Mouse (Mus musculus) induced T-regulatory cell, adult 2 months (primary cell): ENCODE measurements around the gene Bok.
"Not testable (repeated sequence)": the region's sequence is repeated elsewhere in the genome, so short reads cannot be mapped to it uniquely, and the experiment has no call there.

ENCODE experiments used
- DNase-seq: peaks from one replicate; pipeline ENCODE4 v3.0.0-alpha.2; 2012; ENCODE audit warnings: low read depth

Bok gene

DNA sequence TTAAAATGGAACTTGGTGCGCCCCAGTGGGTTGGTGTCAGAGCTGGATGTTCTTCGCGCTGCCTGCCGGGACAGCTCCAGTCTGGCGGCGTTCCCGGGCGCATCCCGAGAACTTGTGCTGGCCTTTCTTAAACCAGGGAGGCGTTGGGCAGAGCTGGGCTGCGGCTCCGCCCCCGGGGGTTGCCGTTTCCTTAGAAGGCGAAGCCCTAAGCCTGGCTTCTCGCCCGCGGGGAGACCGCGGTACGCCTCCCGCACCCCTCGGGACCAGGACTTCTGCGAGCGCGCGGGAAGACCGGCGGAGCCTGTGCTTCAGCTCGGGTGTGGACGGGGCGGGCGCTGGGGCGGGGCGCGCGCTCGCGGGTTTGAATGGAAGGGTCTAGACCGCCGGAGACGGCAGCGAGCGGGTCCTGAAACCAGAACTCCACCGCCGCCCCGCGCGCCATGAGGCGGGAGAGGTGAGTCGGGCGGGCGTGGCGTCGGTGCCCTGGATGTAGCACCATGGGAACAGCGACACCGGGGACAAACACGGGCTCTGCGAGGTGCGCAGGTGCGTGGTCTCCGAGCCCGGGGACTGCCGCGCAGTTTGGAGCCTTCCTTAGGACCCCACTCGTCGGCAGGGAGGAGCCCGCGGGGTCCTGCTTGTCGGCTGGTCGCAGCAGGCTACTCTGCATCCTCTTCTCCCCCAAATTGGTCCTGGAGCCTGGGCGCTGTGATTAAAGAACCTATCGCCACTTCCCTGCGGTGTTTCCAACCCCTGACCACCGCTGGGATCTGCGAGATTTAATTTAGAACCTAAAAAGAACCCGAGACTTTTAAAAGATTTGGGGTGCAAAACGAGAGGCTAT lies at the start of gene Bok:
Gene Bok, plus strand, starts transcription at position 260 of the 844 bp plus-strand sequence.
- peak; percentile 7 for DNase-seq

DNA sequence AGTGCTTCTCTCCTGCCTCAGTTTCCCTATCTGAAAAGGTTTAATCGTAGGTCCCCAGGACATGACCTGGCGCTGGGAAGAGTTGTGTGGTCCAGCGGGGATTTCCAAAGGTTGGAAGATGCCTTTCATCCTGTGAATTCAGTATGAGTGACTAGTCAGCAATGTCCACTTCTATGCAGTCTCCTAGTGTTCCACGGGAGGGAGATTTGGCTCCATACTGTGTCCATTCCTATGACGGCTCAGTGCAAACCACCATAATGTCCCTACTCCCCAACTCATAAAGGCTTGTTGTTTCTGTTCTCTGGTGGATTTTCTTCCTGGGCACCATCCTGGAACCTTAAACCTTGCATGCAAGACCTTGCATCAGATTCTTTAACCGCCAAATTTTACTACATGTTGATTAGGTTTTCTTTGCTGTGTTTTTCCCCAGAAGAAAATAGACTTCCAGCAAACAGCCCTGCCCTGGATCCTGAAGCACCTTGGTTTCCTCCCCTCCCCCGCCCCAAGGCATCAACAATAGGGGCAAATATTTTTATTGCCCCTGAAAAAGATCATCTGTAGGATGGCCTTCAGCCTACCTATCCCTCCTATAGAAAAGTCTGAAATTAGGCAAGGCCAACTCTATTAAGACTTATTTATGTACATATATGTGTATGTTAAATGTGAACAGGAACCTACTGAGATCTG lies 49.1 kb upstream of the Bok start:
- no peak for DNase-seq

DNA sequence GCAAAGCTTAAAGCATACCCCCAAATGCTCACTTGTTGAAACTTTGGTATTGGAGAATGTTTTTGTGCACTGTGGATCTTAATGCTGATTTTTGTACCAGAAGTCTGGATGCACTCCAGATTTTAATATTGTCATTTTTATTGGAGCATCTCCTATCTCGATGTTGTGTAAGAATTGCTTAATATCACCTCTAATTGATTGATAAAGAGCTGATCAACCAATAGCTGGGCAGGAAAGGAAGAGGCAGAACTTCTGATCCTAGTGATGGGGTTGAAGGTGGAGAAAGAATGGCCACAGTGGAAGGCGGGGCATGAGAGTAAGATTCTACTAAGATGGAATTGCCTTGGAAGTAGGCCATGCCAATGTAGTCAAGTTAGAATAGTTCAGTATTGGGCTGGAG lies 43.5 kb upstream of the Bok start:
- DNase-seq: no peak

DNA sequence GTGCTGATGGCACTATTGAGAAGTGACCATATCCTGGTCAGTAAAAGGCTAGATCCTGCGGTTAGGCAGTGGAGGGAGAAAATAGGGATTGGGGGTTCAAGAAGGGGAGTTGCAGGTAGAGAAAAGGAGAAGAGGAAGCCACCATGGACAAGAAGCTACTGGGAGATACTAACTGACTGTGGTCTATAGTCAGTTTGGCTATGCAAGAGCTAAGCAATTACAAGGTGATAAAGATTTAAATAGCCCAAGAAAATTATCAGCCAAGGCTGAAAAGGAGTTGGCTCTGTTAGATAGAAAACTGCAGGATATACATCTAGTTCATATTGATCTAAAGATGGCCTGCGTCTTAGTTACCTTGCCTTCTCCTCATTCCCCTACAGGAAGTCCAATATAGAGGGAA lies 42.8 kb upstream of the Bok start:
- no peak for DNase-seq

DNA sequence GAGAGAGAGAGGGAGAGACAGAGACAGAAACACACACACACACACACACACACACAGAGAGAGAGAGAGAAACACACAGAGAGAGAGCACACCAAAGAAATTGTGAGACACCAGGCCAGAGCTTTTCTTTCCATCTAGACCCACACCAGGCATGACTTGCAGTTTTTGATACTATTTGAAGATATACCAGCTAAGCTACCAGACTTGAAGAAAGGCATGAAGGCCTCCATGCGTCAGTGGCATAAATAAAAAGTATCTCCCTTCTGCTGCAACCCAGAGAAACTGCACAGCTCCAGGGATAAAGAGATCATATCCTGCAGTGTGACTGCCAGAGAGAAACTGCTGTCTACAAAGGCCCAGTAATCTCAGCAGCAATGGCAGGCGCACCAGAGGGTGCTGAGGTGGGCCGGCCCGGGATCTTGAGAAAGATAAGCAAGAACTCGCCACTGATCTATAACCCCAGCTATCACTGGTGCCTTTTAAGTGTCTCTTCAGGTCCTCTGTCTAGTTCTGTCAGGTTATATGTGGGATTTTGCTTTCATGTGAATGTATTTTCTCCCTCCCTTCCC lies 35.8 kb upstream of the Bok start:
- no peak for DNase-seq

DNA sequence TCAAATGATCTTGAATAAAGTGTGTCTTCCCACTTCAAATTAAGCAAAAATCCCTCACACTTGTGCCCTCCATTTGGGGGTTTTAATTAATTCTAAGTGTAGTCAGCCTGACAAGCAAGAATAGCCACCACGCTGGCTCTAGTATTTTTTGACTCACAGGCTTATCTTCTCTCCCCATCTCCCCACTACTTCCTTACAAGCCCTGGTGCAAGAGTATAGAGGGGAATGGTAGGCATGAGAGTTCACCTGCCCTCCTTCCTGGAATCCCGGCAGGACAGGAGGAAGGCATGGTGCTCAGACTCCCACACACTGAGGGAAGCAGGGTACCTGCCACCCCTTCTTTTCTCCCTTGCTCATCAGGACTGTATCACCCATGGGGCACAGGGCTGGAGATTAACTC lies 31.2 kb upstream of the Bok start:
- DNase-seq: no peak

DNA sequence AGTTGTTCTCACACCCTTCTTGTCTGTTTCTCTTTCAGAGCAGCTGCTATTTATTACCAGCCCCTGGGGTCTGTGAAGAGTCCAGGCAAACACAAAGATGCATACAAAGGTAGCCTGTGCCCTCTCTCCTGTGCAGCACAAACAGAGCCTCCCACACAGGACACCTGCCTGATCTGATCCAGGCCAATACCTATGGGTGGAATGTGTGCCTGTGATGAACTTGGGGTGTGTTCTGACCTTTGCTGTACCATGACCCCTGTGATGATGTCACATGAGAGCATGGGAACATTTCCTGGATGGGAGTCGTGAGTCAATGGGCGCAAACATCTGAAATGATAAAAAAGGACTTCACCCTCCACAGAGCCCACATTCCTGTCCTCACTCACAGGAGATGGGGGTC lies 30.7 kb upstream of the Bok start:
- no peak for DNase-seq

DNA sequence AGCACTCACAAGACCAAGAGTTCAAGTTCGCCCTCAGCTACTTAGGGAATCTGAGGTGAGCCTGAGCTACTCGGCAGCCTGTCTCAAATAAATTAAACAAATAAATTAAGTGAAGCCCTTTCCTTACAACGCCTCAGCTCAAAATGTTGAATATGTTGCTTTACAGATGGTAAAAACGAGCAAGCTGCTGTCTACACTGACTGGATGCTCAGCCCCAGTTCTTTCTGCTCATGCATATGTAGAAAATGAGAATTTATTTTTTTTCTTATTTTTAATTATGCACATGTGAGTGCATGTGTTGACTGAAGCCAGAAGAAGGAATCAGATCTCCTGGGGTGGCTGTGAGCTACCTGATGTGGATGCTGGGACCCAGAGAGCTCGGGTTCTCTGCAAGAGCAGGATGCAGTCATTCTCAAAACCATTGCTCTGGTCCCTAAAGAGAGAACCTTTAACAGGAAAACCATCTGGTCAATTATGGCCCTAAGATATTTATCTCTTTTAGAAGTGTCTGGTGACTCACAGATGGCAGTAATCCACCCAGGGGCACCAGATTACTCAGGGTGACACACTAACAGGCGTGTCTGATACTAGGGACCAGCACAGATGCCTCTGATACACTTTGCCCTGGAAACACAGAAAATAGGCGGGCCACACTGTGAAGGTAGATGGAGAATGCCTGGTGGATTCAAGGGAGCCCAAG lies 29.0 kb upstream of the Bok start:
- DNase-seq: no peak

DNA sequence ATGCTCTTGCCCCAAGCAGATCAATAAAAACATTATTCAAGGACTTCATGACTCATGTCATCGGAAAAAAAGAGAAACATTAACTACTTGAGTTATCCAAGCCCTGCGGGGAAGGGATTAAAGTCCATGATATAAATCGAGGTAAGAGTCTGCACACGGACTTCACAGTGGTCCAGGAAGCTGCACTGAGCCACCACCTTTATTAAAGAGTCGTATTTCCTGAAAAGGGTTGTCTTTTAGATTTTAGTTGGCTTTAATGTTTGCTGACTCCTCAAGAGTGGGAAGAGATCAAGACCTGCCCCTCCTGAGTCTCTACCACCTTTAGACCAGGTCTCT lies 28.5 kb upstream of the Bok start:
- DNase-seq: no peak

DNA sequence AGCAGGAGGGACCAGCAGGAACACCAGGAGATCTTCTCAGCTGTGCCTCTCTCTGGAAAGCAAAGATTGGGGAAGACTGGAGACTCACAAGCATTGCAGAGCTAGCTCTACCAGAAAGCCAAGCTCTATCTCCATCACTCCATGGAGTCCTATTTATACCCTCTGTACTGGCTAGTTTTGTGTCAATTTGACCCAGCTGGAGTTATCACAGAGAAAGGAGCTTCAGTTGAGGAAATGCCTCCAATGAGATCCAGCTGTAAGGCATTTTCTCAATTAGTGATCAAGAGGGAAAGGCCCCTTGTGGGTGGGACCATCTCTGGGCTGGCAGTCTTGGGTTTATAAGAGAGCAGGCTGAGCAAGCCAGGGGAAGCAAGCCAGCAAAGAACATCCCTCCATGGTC lies 26.9 kb upstream of the Bok start, which contains the start of gene Stk25:
Gene Stk25, minus strand, starts transcription at position 101 of the 400 bp plus-strand sequence.
- not testable (repeated sequence) for DNase-seq

DNA sequence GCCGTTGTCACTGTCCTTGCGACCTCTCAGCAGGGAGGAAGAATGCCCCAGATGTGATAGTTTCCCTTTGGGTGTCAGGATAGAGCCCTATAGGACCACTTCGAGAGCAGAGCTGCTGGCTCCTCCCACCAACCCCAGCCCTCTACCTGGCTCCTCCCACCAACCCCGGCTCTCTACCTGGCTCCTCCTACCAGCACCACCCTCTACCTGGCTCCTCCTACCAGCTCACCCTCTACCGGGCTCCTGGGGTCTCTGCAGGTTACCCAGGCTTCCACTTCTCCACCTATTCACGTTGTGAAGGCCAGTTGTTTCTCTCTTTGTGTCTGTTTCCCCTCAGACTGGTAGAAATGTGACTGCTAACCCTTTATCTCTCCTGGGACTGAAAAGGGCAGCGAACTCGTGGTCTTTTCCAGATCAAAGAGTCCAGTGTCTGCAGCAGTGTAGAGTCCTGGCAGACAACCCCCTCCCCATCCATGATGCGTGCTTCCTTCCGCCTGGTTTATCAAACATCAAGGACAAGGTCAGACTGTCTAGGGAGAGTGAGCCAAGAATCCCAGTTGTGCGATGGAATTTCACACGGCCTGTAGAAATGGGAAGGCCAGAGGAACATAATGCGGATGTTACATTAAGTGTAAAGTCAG lies 17.6 kb upstream of the Bok start:
- peak; percentile 65 for DNase-seq

DNA sequence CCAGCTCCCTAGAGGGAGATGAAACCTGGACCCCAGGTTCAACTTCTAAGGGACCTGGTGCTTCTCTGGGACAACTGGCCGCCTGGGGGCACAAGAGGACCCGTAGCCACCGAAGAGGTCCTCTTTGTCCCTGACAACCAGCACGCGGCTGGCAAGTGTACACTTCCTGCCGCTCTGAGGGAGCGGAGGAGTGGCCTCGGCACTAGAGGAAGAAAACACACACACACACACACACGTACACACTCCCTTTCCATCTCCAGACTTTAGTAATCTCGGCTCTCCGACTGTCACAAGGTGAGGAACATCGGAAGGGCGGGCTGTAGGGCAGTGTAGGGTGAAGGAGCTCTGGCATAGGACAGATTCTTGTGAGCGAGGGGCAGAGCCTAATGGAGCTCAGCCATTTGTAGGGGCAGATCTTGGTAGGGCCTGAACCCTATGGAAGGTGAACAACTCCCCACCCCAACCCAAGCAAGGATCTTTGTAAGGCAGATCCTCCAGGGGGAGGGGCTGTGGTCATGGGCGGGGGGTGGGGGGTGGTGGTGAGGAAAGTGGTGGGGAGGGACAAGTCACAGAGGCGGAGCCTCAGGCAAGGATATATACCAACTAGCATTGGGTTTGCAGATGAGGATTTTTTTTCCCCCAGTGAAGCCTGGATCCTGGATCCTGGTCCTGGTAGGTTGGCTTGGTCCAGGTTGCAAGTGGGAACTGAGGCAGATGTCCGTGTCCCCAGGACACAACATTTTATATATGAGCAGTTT lies 16.5 kb upstream of the Bok start:
- DNase-seq: peak; percentile 79

DNA sequence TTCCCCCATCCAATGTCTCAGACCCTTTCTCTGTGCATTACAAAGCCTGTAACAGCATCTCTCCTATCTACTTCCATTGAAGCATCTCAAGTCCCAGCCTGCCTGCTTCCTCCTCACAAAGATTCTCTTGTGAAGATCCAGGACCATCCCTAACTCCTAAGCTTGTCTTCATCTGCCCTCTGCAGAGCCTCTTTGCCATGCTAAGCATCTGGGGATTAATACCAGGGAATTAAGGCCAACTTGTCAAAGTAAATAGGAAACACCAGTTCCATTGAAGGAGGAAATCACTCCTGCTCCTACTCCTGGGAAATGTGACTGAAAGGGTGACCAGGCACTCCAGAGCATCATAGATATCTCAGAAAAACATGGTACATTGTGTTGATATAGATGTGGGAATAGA lies 15.5 kb upstream of the Bok start:
- DNase-seq: no peak

DNA sequence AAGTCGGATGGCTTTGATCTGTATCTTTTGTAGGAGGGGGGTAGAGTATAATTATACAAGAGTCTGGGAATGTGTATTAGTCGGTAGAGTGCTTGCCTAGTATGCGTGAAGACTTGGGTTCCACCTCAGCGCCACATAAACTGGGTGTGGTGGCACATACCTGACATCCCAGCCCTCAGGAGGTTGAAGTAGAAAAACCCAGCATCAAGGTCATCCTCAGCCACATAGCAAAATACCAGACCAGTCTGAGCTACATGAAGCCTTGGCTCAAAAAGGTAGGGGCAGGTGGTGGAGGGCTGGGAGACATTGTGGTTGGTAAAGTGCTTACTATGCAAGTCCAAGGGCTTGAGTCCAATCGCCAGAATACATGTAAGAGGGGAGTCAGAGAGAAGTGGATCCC lies 12.8 kb upstream of the Bok start:
- no peak for DNase-seq

DNA sequence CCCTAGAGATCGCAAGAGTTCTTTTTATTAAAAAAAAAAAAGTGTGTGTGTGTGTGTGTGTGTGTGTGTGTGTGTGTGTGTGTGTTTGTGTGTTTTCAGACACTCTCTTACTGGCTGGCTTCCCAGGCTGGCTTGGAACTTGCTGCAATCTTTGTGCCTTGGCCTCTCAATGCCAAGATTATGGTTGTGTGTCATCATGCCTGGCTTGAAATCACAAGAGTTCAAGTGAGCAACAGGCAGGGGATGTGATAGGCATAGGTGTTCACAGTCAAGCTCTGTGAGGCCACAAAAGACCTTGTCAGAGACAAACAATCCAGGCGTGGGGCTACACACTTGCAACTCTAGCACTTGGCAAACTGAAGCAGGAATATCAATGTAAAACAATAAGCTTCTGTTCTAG lies 7.1 kb upstream of the Bok start:
- DNase-seq: no peak

DNA sequence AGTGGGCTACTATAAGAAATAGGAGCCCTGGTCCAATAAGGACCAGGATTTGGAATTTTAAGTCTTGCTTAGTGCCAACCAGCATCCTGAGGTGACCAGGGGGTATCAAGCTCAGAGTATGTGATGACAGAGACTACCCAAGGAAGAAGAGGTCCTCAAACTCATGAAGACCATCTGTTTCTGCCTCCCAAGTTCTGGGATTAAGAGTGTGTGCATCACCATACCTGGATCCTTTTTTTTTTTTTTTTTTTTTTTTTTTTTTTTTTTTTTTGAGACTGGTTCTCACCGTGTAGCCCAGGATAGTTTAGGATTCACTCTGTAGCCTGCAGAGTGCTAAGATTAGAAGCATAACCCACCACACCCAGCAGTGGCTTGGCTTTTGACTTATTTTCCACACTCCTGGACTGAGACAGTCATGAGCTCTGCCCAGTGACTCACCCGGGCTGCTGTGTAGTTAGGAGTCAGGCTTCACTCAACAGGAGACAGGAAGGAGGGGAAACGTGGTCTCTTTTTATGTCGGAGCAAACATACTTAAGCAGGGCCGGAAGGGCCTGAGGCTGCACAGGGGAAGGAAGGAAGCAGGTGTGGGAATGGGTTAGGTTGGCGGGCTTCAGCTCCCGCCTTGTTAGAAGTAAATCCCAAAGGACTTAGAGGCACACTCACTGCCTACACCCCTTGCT lies 5.4 kb upstream of the Bok start:
- no peak for DNase-seq

DNA sequence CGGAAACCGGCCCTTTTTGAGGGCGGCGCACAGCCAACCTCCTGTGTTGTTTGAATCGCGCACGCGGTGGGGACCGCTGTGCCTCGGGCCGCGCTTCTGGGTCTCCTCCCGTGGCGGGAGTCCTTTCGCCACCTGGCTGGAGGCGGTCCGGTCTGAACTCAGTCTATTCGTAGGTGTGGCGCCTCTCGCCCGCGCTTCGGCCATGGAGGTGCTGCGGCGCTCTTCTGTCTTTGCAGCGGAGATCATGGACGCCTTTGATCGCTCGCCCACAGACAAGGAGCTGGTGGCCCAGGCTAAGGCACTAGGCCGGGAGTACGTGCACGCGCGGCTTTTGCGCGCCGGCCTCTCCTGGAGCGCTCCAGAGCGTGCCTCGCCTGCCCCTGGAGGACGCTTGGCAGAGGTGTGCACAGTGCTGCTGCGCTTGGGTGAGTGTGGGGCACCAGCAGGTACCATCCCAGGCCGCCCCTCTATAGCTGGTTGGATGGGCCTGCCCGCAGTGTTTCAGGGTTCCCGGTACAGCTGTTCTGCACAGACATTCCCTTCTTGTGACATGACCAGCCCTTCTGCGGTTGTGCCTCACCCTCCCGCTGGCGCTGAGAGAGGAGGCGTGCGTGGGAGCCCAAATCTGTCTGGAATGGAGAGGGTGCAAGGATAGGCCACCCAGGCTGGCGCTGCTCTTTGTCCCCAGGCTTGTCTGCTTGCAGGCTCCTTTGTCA lies 943 bp downstream of the Bok start:
- peak; percentile 12 for DNase-seq

DNA sequence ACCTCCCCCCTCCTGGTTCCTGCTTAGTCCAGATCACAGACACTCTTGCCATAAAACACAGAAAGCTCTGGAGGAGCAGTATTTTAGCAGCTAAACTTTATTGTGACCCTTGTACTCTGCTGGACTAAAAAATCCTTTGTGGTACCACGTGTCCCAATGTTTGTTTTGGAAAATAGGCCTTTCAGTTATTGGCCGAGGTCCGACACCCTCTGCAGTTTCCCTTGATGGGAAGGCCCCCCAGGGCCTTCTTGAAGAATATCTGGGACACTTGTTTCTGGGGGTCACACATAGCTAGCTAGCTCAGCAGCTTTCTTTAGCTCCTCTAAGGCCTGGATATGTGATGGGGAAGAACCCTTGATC lies 1.5 kb downstream of the Bok start:
- DNase-seq: no peak

DNA sequence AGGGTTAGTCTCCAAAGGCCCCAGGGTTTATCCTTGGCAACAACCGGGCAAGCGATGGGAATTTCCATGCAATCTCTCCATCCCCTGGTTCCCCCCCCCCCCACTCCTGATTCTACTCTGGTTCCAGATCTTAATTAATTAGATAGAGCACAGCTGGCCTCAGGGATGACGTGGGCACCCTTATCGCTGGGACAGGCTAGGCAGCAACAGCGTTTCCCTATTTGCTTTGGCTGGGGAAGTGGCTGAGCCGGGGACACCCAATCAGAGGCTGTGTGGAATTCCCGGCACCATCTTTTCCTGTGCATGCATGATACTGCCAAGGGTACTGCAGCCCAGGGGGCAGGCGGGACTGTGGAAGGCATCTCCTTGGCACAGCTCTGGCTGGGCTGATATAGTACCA lies 2.7 kb downstream of the Bok start:
- no peak for DNase-seq

DNA sequence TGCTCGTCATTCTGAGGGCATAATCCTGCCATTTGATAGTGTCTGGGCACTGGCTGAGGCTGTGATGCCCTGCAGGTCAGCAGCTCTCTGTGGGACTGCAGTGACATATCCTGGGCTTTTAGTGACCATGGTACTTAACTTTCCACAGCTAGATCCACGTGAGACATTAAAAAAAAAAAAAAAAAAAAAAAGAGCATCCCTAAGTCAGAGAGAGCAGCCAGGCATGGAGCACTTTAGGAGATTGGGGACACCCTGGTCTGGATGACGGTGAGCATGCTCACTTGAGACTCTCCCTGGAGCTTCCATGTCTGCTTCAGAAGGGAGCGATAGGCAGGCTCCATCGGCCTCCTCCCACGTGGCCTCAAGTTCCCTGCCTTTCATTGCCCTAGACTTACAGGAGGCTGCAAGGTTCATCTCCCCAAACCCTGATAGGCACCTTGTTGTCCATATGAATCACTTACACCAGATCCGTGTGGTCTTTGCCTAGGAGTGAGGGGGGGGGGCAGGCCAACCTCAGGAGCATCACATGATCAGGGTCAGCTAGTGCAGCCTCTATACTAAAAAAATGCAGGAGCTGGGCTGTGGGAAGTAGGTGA lies 4.5 kb downstream of the Bok start:
- no peak for DNase-seq
